Mouse (Mus musculus) small intestine, adult 2 months (tissue): ENCODE results near the gene Mettl11b. TPM values are rescaled to one million over a fixed set of nuclear protein-coding genes. Genes with fewer than 3 reads are reported as not detected.
"Not testable (repeated sequence)": the region's sequence is repeated elsewhere in the genome, so short reads cannot be mapped to it uniquely, and the experiment has no call there.

Experiments
- H3K27ac ChIP-seq: fragments of 200-500 bp; 2 replicates; pipeline ENCODE4 v1.5.1; 2012; ENCODE audit warnings: low read depth, low read length, control low read depth, inconsistent platforms; ENCODE audit not compliant: insufficient read depth
- H3K27me3 ChIP-seq: fragments of 200-500 bp; 2 replicates; pipeline ENCODE4 v1.6.1; 2012; ENCODE audit warnings: mild to moderate bottlenecking, moderate library complexity, low read length, inconsistent platforms; ENCODE audit not compliant: control insufficient read depth, insufficient read depth
- H3K36me3 ChIP-seq: fragments of 200-500 bp; 2 replicates; pipeline ENCODE4 v1.6.1; 2012; ENCODE audit warnings: mild to moderate bottlenecking, low read length, control low read depth, inconsistent platforms; ENCODE audit not compliant: control insufficient read depth, insufficient read depth
- H3K4me1 ChIP-seq: fragments of 200-500 bp; 2 replicates; pipeline ENCODE4 v1.6.1; 2012; ENCODE audit warnings: low read length, inconsistent platforms, mixed read lengths; ENCODE audit not compliant: control insufficient read depth, insufficient read depth, insufficient read length
- H3K4me3 ChIP-seq: fragments of 200-500 bp; 2 replicates; pipeline ENCODE4 v1.5.1; 2012; ENCODE audit warnings: low read depth, mild to moderate bottlenecking, control low read depth, inconsistent platforms, low read length, moderate library complexity
- CTCF ChIP-seq: fragments of 200-500 bp; IDR thresholded peaks from 2 replicates; pipeline ENCODE4 v1.5.1; 2012; ENCODE audit warnings: low read depth, mild to moderate bottlenecking, control low read depth, inconsistent platforms, low read length, moderate library complexity, mixed read lengths; ENCODE audit not compliant: insufficient replicate concordance, insufficient read length; ENCODE audit errors: extremely low read depth
- POLR2A ChIP-seq: fragments of 200-500 bp; IDR thresholded peaks from 2 replicates; pipeline ENCODE4 v1.6.1; 2012; ENCODE audit warnings: low read depth, mild to moderate bottlenecking, control low read depth, inconsistent platforms, low read length, moderate library complexity
- WGBS: fragments of 180-500 bp; shearing (Covaris S2); methylation state at CpG from one replicate; pipeline ENCODE4 v1.1.7; 2018; 5-methylcytosine and 5-hydroxymethylcytosine counted together
- polyA plus RNA-seq: library from polyadenylated mRNA; depleted of rRNA; stranded (reverse); fragments of >200 nt; gene quantifications from 2 replicates; pipeline ENCODE4 v1.2.3, GENCODE M21; 2012; rRNA removed

Gene Mettl11b
- polyA plus RNA-seq: not detected in 2 replicates

GRCm38 (mm10) chr1:163725106-163725759, at the start of gene Mettl11b:
Mettl11b (minus strand) TSS chr1:163725232.
- H3K27ac ChIP-seq: no peak within 1 kb of the TSS
- H3K27me3 ChIP-seq: no peaks in the 10 kb centered on the region
- no peak within 1 kb of the TSS for H3K4me3 ChIP-seq
- H3K4me1 ChIP-seq: no peaks in the 10 kb centered on the region
- WGBS: 67% methylated on average over 9 of the region's 9 CpGs
- no peak for TF ChIP-seq CTCF
- no peak for TF ChIP-seq POLR2A
- no peaks in the 10 kb centered on the region for H3K36me3 ChIP-seq

- Histone ChIP-seq H3K27me3 (no peaks in the 10 kb centered on the region), H3K4me1 (no peaks in the 10 kb centered on the region), H3K36me3 (no peaks in the 10 kb centered on the region), H3K27ac (no peak overlapping the region), H3K4me3 (no peak overlapping the region)
- TF ChIP-seq CTCF (no peak), POLR2A (no peak)
- 61% methylated on average over 10 of the region's 10 CpGs for WGBS
These were observed 32.6 kb upstream of the Mettl11b start for GRCm38 (mm10) chr1:163757462-163758207.

GRCm38 (mm10) chr1:163751360-163751992, 26.4 kb upstream of the Mettl11b start:
- H3K4me3 ChIP-seq: no peak overlapping the region
- WGBS: 46% methylated on average over 4 of the region's 4 CpGs
- H3K27ac ChIP-seq: no peak overlapping the region
- TF ChIP-seq POLR2A (no peak), CTCF (no peak)
- H3K27me3 ChIP-seq: no peaks in the 10 kb centered on the region
- no peaks in the 10 kb centered on the region for H3K4me1 ChIP-seq
- H3K36me3 ChIP-seq: no peaks in the 10 kb centered on the region

GRCm38 (mm10) chr1:163737239-163737533, 12.2 kb upstream of the Mettl11b start:
- 29% methylated on average over 1 of the region's 1 CpGs for WGBS
- TF ChIP-seq CTCF: no peak
- no peak for TF ChIP-seq POLR2A

GRCm38 (mm10) chr1:163736441-163737238, 11.6 kb upstream of the Mettl11b start:
- Histone ChIP-seq H3K4me3 (no peak overlapping the region), H3K27ac (no peak overlapping the region), H3K4me1 (no peaks in the 10 kb centered on the region), H3K27me3 (no peaks in the 10 kb centered on the region), H3K36me3 (no peaks in the 10 kb centered on the region)
- 78% methylated on average over 10 of the region's 10 CpGs for WGBS
- no peak for TF ChIP-seq POLR2A
- TF ChIP-seq CTCF: no peak

More at GRCm38 (mm10) chr1:163737239-163737533, 12.2 kb upstream of the Mettl11b start:
- H3K27me3 ChIP-seq: no peaks in the 10 kb centered on the region
- no peaks in the 10 kb centered on the region for H3K36me3 ChIP-seq
- H3K4me1 ChIP-seq: no peaks in the 10 kb centered on the region
- no peak overlapping the region for H3K4me3 ChIP-seq
- no peak overlapping the region for H3K27ac ChIP-seq

GRCm38 (mm10) chr1:163731166-163731565, 6.1 kb upstream of the Mettl11b start:
- not testable (repeated sequence) for H3K4me1 ChIP-seq, H3K36me3 ChIP-seq, H3K27ac ChIP-seq, H3K27me3 ChIP-seq, H3K4me3 ChIP-seq
- WGBS: 89% methylated on average over 10 of the region's 10 CpGs

- Histone ChIP-seq H3K27me3 (no peaks in the 10 kb centered on the region), H3K4me3 (no peak overlapping the region), H3K27ac (no peak overlapping the region), H3K4me1 (no peaks in the 10 kb centered on the region), H3K36me3 (no peaks in the 10 kb centered on the region)
- 24% methylated on average over 1 of the region's 1 CpGs for WGBS
- TF ChIP-seq POLR2A (no peak), CTCF (no peak)
These were observed 1.1 kb downstream of the Mettl11b start for GRCm38 (mm10) chr1:163723913-163724312.
